ENCODE assay signal across 8 mouse cellular contexts in the genomic region with DNA sequence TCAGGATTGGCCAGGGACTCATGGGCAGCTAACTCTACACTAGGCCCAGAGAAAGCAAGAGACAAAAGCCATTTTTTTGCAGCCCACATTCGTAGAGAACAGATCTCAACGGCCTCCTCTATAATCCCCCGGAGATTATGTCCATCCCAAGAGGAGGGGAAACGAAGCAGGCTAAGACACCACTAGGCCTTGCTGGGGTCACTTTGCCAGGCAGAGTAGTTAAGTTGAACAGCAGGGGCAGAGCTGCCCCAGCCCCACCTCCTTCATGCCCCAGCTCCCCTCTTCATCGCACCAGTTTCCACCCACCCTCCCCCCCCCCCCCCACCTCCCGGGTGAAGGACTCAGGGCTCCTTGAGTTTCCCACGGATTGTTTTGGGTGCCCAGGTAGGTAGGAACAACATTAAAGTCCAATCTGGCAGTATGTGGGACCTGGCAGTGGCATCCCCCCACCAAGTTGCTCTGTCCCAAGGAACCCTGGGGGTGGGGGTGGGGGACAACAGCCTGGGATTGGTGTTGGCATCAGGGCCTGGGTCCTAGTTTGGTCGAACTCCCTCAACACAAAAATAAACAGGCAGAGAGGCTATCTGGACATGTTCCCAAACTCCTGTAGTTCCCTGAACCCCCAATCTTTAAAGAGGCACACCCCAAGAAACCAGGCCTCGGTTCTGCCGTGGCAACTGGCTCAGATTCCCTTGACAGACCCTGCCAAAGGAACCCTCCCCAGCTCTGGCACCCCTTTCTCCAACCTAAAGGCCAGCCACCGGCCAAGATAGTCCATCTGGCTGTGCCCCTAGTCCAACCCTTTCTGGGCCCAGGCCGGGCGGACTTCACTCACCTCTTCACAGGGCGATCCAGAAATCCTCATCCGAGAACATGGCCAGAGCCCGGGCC. TPM values are rescaled to one million over a fixed set of nuclear protein-coding genes. Genes with fewer than 3 reads are reported as not detected.
DNase-seq lines count a peak whose midpoint lies in the region; TF ChIP-seq lines count a peak whose summit lies in the region.

No protein-coding gene starts in this region.

- WGBS in heart, embryonic 10.5 days = under 1% methylated on average over 16 of the region's 16 CpGs
- under 1% methylated on average over 16 of the region's 16 CpGs for WGBS in lung, adult 2 months

- no peaks in the 10 kb centered on the region for H3K9me3 ChIP-seq in heart, embryonic 10.5 days

- intact Hi-C loops in gastrocnemius, adult 2 months (cut with DNase I) = no loop called here

- H3K36me3 ChIP-seq in heart, embryonic 10.5 days = peaks cover 18% of the 10 kb centered on the region

- H3K27ac ChIP-seq in heart, embryonic 10.5 days = peak overlapping the region; percentile 100
- H3K27ac ChIP-seq in gastrocnemius, adult 2 months = peak overlapping the region; percentile 100

- peaks cover 35% of the 10 kb centered on the region for H3K4me1 ChIP-seq in heart, embryonic 10.5 days
- H3K4me1 ChIP-seq in lung, adult 2 months (ENCODE audit: control insufficient read depth, insufficient read depth, low read length) = peaks cover 20% of the 10 kb centered on the region

- TF ChIP-seq CTCF in gastrocnemius, adult 2 months (IDR thresholded peaks at IDR 0.05) = no peak
- no peak for TF ChIP-seq CTCF in lung, adult 2 months (IDR thresholded peaks at IDR 0.05; ENCODE audit: insufficient read depth, low read length)

- no peak for TF ChIP-seq POLR2A in lung, adult 2 months (IDR thresholded peaks at IDR 0.05; ENCODE audit: borderline replicate concordance, extremely low read depth, low read depth, low read length)

- peak overlapping the region; percentile 94 for H3K4me3 ChIP-seq in heart, embryonic 10.5 days
- peak overlapping the region; percentile 92 for H3K4me3 ChIP-seq in gastrocnemius, adult 2 months
- H3K4me3 ChIP-seq in lung, adult 2 months (replicated peaks; ENCODE audit: extremely low read depth, low read depth, low read length) = peak overlapping the region; percentile 95

- no peaks in the 10 kb centered on the region for H3K27me3 ChIP-seq in heart, embryonic 10.5 days (ENCODE audit: insufficient read depth, poor library complexity, severe bottlenecking)

- DNase-seq in heart, embryonic 10.5 days (ENCODE audit: low spot score) = no peak
- DNase-seq in heart, adult 9 months (ENCODE audit: low spot score in 2 of 2) = no peak
- DNase-seq in cerebellum, adult 18-20 months = peak; percentile 64
- peak; percentile 78 for DNase-seq in gastrocnemius, adult 2 months
- DNase-seq in kidney, adult 11 months = peak; percentile 57
- DNase-seq in lung, adult 2 months = peak; percentile 44
- peak; percentile 57 to 64 for DNase-seq in spleen, postnatal 10 days (ENCODE audit: low spot score in 2 of 2)
- no peak for DNase-seq in layer of hippocampus, adult 9-10 months (ENCODE audit: low spot score)

RNA-seq across cellular contexts. Expression of gene Kmt2d, which starts 0.6 kb away (rescaled TPM):
- polyA plus RNA-seq in heart, embryonic 10.5 days (2016; fragmentation: Nextera tagmentation; extraction: Ambion mirVana) = 10.1 and 12.0 TPM in 2 replicates
- 10 to 100 TPM; 53.6 to 56.3 TPM for total RNA-seq in gastrocnemius, adult 2 months (2021)
- polyA plus RNA-seq in lung, adult 2 months (2012; rRNA removed) = 24.7 and 36.0 TPM in 2 replicates

RNA-seq across cellular contexts. Expression of gene Rhebl1, which starts 23.9 kb away (rescaled TPM):
- 6.5 and 11.8 TPM in 2 replicates for polyA plus RNA-seq in heart, embryonic 10.5 days (2016; fragmentation: Nextera tagmentation; extraction: Ambion mirVana)
- total RNA-seq in gastrocnemius, adult 2 months (2021) = 1 to 10 TPM in 1 of 2 experiments, under 1 TPM in 1; 0.92 to 2.2 TPM
- 5.4 and 5.6 TPM in 2 replicates for polyA plus RNA-seq in lung, adult 2 months (2012; rRNA removed)

RNA-seq across cellular contexts. Expression of gene Dhh, which starts 27.9 kb away (rescaled TPM):
- 2.9 and 3.0 TPM in 2 replicates for polyA plus RNA-seq in heart, embryonic 10.5 days (2016; fragmentation: Nextera tagmentation; extraction: Ambion mirVana)
- total RNA-seq in gastrocnemius, adult 2 months (2021) = under 1 TPM; 0.81 to 0.82 TPM
- 2.5 and 2.8 TPM in 2 replicates for polyA plus RNA-seq in lung, adult 2 months (2012; rRNA removed)

RNA-seq across cellular contexts. Expression of gene Prkag1, which starts 39.1 kb away (rescaled TPM):
- polyA plus RNA-seq in heart, embryonic 10.5 days (2016; fragmentation: Nextera tagmentation; extraction: Ambion mirVana) = 95.0 and 97.7 TPM in 2 replicates
- total RNA-seq in gastrocnemius, adult 2 months (2021) = 10 to 100 TPM; 49.0 to 59.5 TPM
- 51.0 and 62.8 TPM in 2 replicates for polyA plus RNA-seq in lung, adult 2 months (2012; rRNA removed)

RNA-seq across cellular contexts. Expression of gene Lmbr1l, which starts 47.6 kb away (rescaled TPM):
- 14.9 and 20.2 TPM in 2 replicates for polyA plus RNA-seq in heart, embryonic 10.5 days (2016; fragmentation: Nextera tagmentation; extraction: Ambion mirVana)
- total RNA-seq in gastrocnemius, adult 2 months (2021) = 1 to 10 TPM; 5.2 to 6.9 TPM
- 56.0 and 72.1 TPM in 2 replicates for polyA plus RNA-seq in lung, adult 2 months (2012; rRNA removed)

Comparison
In these comparisons a context has a peak if more than half of its experiments do, and no peak if none do; other contexts are left out.
1. DNase-seq: peak in cerebellum, adult 18-20 months (2 of 2), gastrocnemius, adult 2 months (single experiment), kidney, adult 11 months (single experiment), lung, adult 2 months (single experiment) and spleen, postnatal 10 days (2 of 2); none in heart, embryonic 10.5 days (single experiment), heart, adult 9 months (0 of 2) and layer of hippocampus, adult 9-10 months (single experiment).
2. Peak in every context shown above with its lines, with median percentiles within 50 percentile points of each other: H3K4me3 ChIP-seq.